Mouse (Mus musculus) liver, postnatal 0 days (tissue): ENCODE results near the gene Ube2n. TPM values are rescaled to one million over a fixed set of nuclear protein-coding genes. Genes with fewer than 3 reads are reported as not detected.

Source experiments
- ATAC-seq: fragments of 200-750 bp; cut with Nextera tagmentation; 2 replicates; pipeline ENCODE4 v1.8.0; 2017; ENCODE audit warnings: mild to moderate bottlenecking, moderate library complexity
- DNase-seq: peaks from one replicate; pipeline ENCODE4 v3.0.0-alpha.2; 2016
- H3K27ac ChIP-seq: fragments of 300-500 bp; sonication (generic); 2 replicates; pipeline ENCODE4 v1.5.1; 2014; ENCODE audit warnings: antibody characterized with exemption, moderate library complexity, mild to moderate bottlenecking, low read depth
- H3K27me3 ChIP-seq: fragments of 300-500 bp; sonication (generic); 2 replicates; pipeline ENCODE4 v1.6.1; 2014; ENCODE audit warnings: low read length, control low read depth, mixed read lengths; ENCODE audit not compliant: insufficient read depth
- H3K36me3 ChIP-seq: fragments of 300-500 bp; sonication (generic); replicated peaks from 2 replicates; pipeline ENCODE4 v1.6.1; 2014; ENCODE audit warnings: mild to moderate bottlenecking, control low read depth, low read length, moderate library complexity, mixed read lengths; ENCODE audit not compliant: insufficient read depth
- H3K4me1 ChIP-seq: fragments of 300-500 bp; sonication (generic); 2 replicates; pipeline ENCODE4 v1.6.1; 2014; ENCODE audit warnings: antibody characterized with exemption, mild to moderate bottlenecking, control low read depth; ENCODE audit not compliant: insufficient read depth
- H3K4me2 ChIP-seq: fragments of 300-500 bp; sonication (generic); 2 replicates; pipeline ENCODE4 v1.6.1; 2014; ENCODE audit warnings: low read depth, mild to moderate bottlenecking, low read length, moderate library complexity, mixed read lengths
- H3K4me3 ChIP-seq: fragments of 300-500 bp; sonication (generic); 2 replicates; pipeline ENCODE4 v1.5.1; 2014; ENCODE audit warnings: low read depth, low read length
- H3K9ac ChIP-seq: fragments of 300-500 bp; sonication (generic); replicated peaks from 2 replicates; pipeline ENCODE4 v1.6.1; 2014; ENCODE audit warnings: mild to moderate bottlenecking, moderate library complexity
- H3K9me3 ChIP-seq: fragments of 300-500 bp; sonication (generic); 2 replicates; pipeline ENCODE4 v1.6.1; 2016; ENCODE audit warnings: mild to moderate bottlenecking, control low read depth, low read length, mixed read lengths
- CTCF ChIP-seq: sonication (generic); IDR thresholded peaks from 2 replicates; pipeline ENCODE4 v1.5.1; 2016; ENCODE audit warnings: antibody characterized with exemption, low read depth
- EP300 ChIP-seq: IDR thresholded peaks from 2 replicates; pipeline ENCODE4 v1.6.1; 2016; ENCODE audit warnings: antibody characterized with exemption, low read depth, mild to moderate bottlenecking
- WGBS: fragments of 180-500 bp; shearing (Covaris S2); extraction: QIAGEN DNeasy Blood & Tissue Kit; methylation state at CpG from one replicate; pipeline ENCODE4 v1.1.7; 2014; ENCODE audit not compliant: insufficient replicate concordance; 5-methylcytosine and 5-hydroxymethylcytosine counted together
- polyA plus RNA-seq: library from polyadenylated mRNA; unstranded; fragments of >200 nt; fragmentation: Nextera tagmentation; extraction: Ambion mirVana; gene quantifications from 2 replicates; pipeline ENCODE4 v1.2.1, GENCODE M21; 2015

The Ube2n gene
- polyA plus RNA-seq, 1 experiment from 2014 or later = 92.7 TPM

DNA sequence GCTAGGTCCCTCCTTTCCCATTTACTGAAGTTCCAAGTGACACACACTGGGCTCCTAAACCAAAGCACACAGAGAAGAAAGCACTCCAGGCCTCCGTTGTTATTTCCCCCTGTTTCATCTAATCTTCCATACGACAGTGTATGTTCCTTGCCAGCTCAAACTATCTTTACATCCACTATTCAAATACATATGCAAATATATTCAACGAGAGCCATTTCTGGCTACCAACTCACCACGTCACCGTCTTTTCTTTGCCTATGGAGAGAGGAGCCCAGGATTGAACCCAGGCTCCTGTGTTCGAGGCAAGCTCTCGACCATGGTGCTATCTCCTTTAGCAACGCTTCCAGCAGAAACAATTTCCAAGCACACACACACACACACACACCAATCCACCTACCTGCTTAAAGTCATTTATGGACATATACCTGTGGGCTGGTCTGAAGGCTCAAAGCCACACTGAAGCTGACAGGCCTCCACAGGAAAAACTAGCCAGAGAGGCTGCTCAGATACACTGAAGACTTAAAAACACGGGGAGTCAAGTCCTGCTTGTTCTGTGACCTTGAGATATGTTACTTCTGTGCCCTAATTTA lies 45.5 kb downstream of the Ube2n start:
- peak overlapping the region; percentile 38 for H3K9ac ChIP-seq

DNA sequence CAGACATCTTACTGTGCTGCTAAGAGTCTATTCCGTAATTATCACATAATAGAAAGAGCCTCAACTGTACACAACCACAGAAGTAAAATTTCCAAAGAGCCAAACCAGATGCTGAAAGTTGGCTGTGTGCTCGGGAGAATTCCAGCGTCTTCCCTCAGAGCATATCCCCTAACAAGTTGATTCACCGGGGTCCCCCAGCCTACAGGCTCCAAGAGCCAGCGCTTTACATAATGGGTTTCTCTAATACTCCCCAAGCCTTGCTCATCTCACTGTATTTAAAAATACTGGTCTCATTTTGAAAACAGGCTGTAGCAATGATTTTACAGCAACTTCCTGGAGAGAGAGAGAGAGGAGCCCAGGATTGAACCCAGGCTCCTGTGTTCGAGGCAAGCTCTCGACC lies 46.7 kb downstream of the Ube2n start:
- Histone ChIP-seq H3K27ac (peak overlapping the region; percentile 18; the same call in 1 of the 2 replicates), H3K27me3 (no peaks in the 10 kb centered on the region), H3K36me3 (peaks cover 25% of the 10 kb centered on the region), H3K4me2 (peak overlapping the region; percentile 77), H3K4me1 (peaks cover 39% of the 10 kb centered on the region), H3K4me3 (peak overlapping the region; percentile 100), H3K9ac (peak overlapping the region; percentile 100), H3K9me3 (no peaks in the 10 kb centered on the region)
- no peak for TF ChIP-seq CTCF
- TF ChIP-seq EP300 = no peak
- ATAC-seq = no peak
- no peak for DNase-seq
- 60% methylated on average over 7 of the region's 7 CpGs for WGBS

More for the DNA sequence above, 45.5 kb downstream of the Ube2n start:
- Histone ChIP-seq H3K9me3 (no peaks in the 10 kb centered on the region), H3K36me3 (peaks cover 36% of the 10 kb centered on the region), H3K4me3 (peak overlapping the region; percentile 100), H3K4me1 (peaks cover 40% of the 10 kb centered on the region), H3K27me3 (no peaks in the 10 kb centered on the region), H3K4me2 (peak overlapping the region; percentile 77), H3K27ac (no peak overlapping the region)
- ATAC-seq = no peak
- WGBS = 84% methylated on average over 9 of the region's 9 CpGs
- no peak for DNase-seq
- no peak for TF ChIP-seq EP300
- TF ChIP-seq CTCF = no peak

DNA sequence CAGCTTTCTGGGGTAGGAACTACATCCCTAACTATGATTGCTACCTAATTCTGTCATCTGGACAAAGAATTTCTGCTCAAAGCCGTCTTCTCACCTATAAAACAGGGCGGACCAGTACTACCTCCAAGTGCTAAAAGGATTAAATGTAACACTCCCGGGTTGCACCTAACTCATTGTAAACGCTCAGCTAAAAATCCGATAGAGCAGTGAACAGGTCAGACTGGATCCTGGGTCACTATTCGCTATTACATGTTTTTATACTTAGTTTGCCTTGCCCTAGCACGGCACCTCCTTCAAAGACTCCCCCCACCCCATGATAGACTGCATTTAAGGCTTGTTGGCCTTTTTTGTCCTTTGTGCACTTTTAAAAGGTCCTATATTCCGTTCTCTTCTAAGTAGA lies 47.5 kb downstream of the Ube2n start:
- peak overlapping the region; percentile 100 for H3K4me3 ChIP-seq
- H3K4me2 ChIP-seq = peak overlapping the region; percentile 77
- peaks cover 20% of the 10 kb centered on the region for H3K36me3 ChIP-seq
- TF ChIP-seq CTCF (no peak), EP300 (no peak)
- H3K9ac ChIP-seq = peak overlapping the region; percentile 100
- no peaks in the 10 kb centered on the region for H3K27me3 ChIP-seq
- ATAC-seq = no peak
- peaks cover 39% of the 10 kb centered on the region for H3K4me1 ChIP-seq
- no peaks in the 10 kb centered on the region for H3K9me3 ChIP-seq
- WGBS = 19% methylated on average over 8 of the region's 8 CpGs
- no peak for DNase-seq
- H3K27ac ChIP-seq = peak overlapping the region; percentile 98

DNA sequence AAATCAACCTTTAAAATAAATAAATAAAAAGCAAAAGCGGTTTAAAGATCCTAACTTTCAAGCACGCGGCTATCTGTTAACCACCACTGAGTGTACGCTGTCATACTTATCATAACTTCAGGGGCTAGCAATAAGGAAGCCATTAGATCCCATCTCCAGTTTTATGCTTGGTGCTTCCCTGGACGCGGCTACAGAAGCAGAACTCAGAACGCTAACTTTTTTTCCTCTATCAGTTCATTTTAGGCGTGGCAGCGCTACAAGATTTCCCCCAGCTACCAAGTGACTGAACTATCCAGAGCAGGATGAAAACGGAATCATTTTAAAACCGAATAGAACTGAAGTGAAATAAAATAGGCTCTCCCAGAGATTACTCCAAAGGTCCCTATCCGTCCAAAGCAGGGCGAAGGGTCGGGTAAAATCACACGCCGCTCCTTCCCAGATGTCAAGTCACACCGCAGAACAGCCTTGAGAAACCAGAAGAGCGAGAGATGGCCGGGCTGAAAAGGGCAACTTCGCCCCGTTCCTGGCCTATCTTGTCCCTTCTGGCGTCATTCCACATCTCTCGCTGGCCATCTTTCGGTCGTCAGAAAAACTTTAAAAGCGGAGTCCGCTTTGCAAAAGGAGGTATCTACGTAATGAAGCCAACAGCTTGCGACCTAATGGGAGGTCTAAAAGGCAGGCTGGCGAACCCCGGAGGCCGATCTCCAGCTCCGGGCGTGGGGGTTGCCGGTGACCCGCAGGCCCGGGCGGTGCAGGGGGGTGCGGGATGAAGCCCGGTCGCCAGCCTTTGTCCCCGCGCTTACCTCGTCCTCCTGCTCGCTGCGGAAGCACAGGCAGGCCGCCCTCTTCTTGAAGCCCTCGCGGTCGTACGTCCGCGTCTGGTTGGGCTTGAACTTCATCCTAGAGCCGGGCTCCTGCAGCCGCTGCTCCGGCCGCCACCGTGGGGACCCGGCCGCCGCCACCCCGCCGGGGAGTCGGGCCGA lies 48.2 kb downstream of the Ube2n start:
- Histone ChIP-seq H3K27me3 (no peaks in the 10 kb centered on the region), H3K9me3 (no peaks in the 10 kb centered on the region), H3K9ac (peak overlapping the region; percentile 100), H3K4me2 (peak overlapping the region; percentile 77), H3K27ac (peak overlapping the region; percentile 98), H3K4me3 (peak overlapping the region; percentile 100), H3K4me1 (peaks cover 38% of the 10 kb centered on the region), H3K36me3 (peaks cover 12% of the 10 kb centered on the region; the same call in 1 of the 2 replicates)
- TF ChIP-seq EP300 (no peak), CTCF (no peak)
- DNase-seq = peak; percentile 55
- ATAC-seq = peak; percentile 43
- under 1% methylated on average over 60 of the region's 65 CpGs for WGBS

DNA sequence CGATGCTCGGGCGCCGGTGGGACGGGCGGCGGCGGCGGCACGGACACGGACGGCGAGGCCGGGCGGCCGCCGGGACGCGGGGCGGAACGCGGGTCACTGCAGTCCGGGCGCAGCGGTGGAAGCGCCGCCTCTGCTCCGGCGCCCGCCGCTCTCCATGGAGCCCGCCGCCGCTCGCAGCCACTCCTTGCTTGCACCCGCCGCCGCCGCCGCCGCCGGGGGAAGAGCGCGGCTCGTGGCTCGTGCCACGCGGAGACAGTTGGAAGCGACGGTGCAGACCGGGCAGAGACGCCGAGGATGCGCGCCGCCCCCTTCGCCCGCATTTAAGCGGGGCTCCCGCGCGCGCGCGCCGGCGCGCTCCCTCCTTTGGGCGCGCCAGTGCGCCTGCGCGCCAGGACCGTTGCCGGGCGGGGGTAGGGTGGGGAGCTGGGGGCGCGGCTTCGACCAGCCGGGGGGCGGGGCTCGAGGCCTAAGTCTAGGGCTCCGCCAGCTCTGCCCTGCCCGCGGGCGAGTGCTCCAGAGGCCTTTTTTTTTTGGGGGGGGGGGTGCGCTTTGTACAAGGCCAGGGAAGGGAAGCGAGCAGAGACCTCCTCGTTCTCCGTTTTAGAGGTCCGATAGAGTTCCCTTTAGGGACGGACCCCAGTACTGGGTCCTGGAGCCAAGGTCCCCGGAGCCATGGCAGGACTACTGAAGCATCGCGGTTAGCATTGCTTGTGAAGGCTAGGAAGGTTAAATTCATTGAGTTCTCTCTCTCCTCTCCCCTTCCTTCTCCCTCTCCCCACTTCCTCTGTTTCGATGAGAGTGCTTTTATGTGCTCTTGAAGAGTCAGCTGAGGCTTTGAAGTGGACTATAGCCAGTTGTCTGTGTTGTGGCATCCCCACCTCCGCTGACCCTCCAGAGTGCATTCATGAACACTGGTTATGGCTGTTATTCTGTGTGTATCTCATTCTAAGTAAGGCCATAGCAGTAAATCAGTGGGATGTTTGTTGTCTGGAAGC lies 49.2 kb downstream of the Ube2n start, which contains the start of gene Nudt4:
TSS of gene Nudt4 (minus strand) at position 296 of the 995 bp plus-strand sequence.
- peak within 1 kb of the TSS; percentile 77 for H3K4me2 ChIP-seq
- peak within 1 kb of the TSS; percentile 100 for H3K4me3 ChIP-seq
- no peak for TF ChIP-seq EP300
- no peak for TF ChIP-seq CTCF

More for the DNA sequence above, 49.2 kb downstream of the Ube2n start, which contains the start of gene Nudt4:
- WGBS = 2% methylated on average over 76 of the region's 97 CpGs
- H3K36me3 ChIP-seq = 0 out of 2 replicates have a peak, but pooled peaks cover 3% of the 10 kb centered on the region
- ATAC-seq = peak; percentile 92
- no peaks in the 10 kb centered on the region for H3K9me3 ChIP-seq
- peak; percentile 95 for DNase-seq
- H3K27me3 ChIP-seq = no peaks in the 10 kb centered on the region
- peak within 1 kb of the TSS; percentile 98 for H3K27ac ChIP-seq
- peaks cover 35% of the 10 kb centered on the region for H3K4me1 ChIP-seq
- peak within 1 kb of the TSS; percentile 100 for H3K9ac ChIP-seq
